Mouse (Mus musculus) left cerebral cortex, postnatal 4 days (tissue): ENCODE data around the gene Btrc. TPM values are rescaled to one million over a fixed set of nuclear protein-coding genes. Genes with fewer than 3 reads are reported as not detected.

Experiments
- DNase-seq: peaks from one replicate; pipeline ENCODE4 v3.0.0-alpha.2; 2022
- intact Hi-C: fragments of 180-260 bp; cut with DNase I; formaldehyde crosslinking; loops from one replicate; pipeline ENCODE4 v1.15.1; 2025
- total RNA-seq, 2 experiments: library from RNA; stranded (reverse); gene quantifications; 2 replicates each; pipeline ENCODE4 v1.2.3; 2021

Gene Btrc
- total RNA-seq, 2 experiments from 2014 or later, result 74.0 to 80.0 TPM

- intact Hi-C loops, result no loop called here
- DNase-seq, result no peak
These were observed 58.7 kb downstream of the Btrc start for GRCm38 (mm10) chr19:45422276-45422675.

GRCm38 (mm10) chr19:45428146-45428545, 64.6 kb downstream of the Btrc start:
- intact Hi-C loops, result no loop called here
- no peak for DNase-seq

- intact Hi-C loops, result loop anchor here (10.0 kb wide), 1 partner anchor 126 kb away; no protein-coding TSS in a partner anchor
- no peak for DNase-seq
These were observed 67.6 kb downstream of the Btrc start for GRCm38 (mm10) chr19:45430971-45431633.

- intact Hi-C loops, result loop anchor here (10.0 kb wide), 1 partner anchor 128 kb away; no protein-coding TSS in a partner anchor
- no peak for DNase-seq
These were observed 68.8 kb downstream of the Btrc start for GRCm38 (mm10) chr19:45432351-45432750.

- DNase-seq, result peak; percentile 51
- intact Hi-C loops, result loop anchor here (5.0 to 10.0 kb wide), 2 partner anchors 131 to 214 kb away; no protein-coding TSS in a partner anchor
These were observed 72.5 kb downstream of the Btrc start for GRCm38 (mm10) chr19:45436019-45436418.

GRCm38 (mm10) chr19:45437175-45437574, 73.6 kb downstream of the Btrc start:
- DNase-seq, result no peak
- intact Hi-C loops, result loop anchor here (5.0 to 10.0 kb wide), 2 partner anchors 132 to 215 kb away; no protein-coding TSS in a partner anchor

GRCm38 (mm10) chr19:45438191-45438590, 74.7 kb downstream of the Btrc start:
- intact Hi-C loops, result loop anchor here (5.0 to 10.0 kb wide), 2 partner anchors 133 to 216 kb away; no protein-coding TSS in a partner anchor
- no peak for DNase-seq

GRCm38 (mm10) chr19:45438928-45439846, 75.7 kb downstream of the Btrc start:
- intact Hi-C loops, result loop anchor here (5.0 to 10.0 kb wide), 2 partner anchors 134 to 217 kb away; no protein-coding TSS in a partner anchor
- DNase-seq, result no peak

- no peak for DNase-seq
- intact Hi-C loops, result no loop called here
These were observed 77.1 kb downstream of the Btrc start for GRCm38 (mm10) chr19:45440554-45441175.

- no peak for DNase-seq
- intact Hi-C loops, result no loop called here
These were observed 78.2 kb downstream of the Btrc start for GRCm38 (mm10) chr19:45441717-45442116.

GRCm38 (mm10) chr19:45445253-45445933, 81.9 kb downstream of the Btrc start:
- intact Hi-C loops, result no loop called here
- DNase-seq, result no peak

- no peak for DNase-seq
- intact Hi-C loops, result no loop called here
These were observed 83.1 kb downstream of the Btrc start for GRCm38 (mm10) chr19:45446631-45447030.

- intact Hi-C loops, result no loop called here
- DNase-seq, result no peak
These were observed 83.7 kb downstream of the Btrc start for GRCm38 (mm10) chr19:45447222-45447621.

- DNase-seq, result no peak
- intact Hi-C loops, result no loop called here
These were observed 84.4 kb downstream of the Btrc start for GRCm38 (mm10) chr19:45447886-45448285.

- intact Hi-C loops, result no loop called here
- no peak for DNase-seq
These were observed 90.9 kb downstream of the Btrc start for GRCm38 (mm10) chr19:45454391-45454790.

GRCm38 (mm10) chr19:45456896-45457295, 93.4 kb downstream of the Btrc start:
- intact Hi-C loops, result no loop called here
- no peak for DNase-seq

GRCm38 (mm10) chr19:45458702-45459101, 95.2 kb downstream of the Btrc start:
- no peak for DNase-seq
- intact Hi-C loops, result no loop called here

- intact Hi-C loops, result loop anchor here (10.0 kb wide), 1 partner anchor 85 kb away; no protein-coding TSS in a partner anchor
- DNase-seq, result no peak
These were observed 96.6 kb downstream of the Btrc start for GRCm38 (mm10) chr19:45459931-45460665.
